ENCODE assay signal across 27 mouse cellular contexts in genomic region chr16:43397629-43398323, GRCm38 (mm10).
DNase-seq lines count a peak whose midpoint lies in the region; ATAC-seq and TF ChIP-seq lines count a peak whose summit lies in the region.
"Had no signal": no experiment of that assay in that cellular context is flagged by ENCODE, and none has a peak within 500 bp of the region (broad histone marks: within the 10 kb centered on the region; RNA-seq: fewer than 3 reads in every experiment).

No protein-coding gene starts in this region.

- dilution Hi-C loops in CH12.LX (cut with MboI; ENCODE audit: extremely low pct_ligation_motif_present, extremely low pct_unique_long_range_greater_than_20kb, low sequenced_read_pairs) = no loop called here

- H3K27me3 ChIP-seq in intestine, embryonic 16.5 days (replicated peaks; ENCODE audit: control insufficient read depth, insufficient read depth, low read length) = no peaks in the 10 kb centered on the region
- H3K27me3 ChIP-seq in intestine, embryonic 15.5 days (replicated peaks) = no peaks in the 10 kb centered on the region
- no peaks in the 10 kb centered on the region for H3K27me3 ChIP-seq in CH12.LX (replicated peaks)
- H3K27me3 ChIP-seq in intestine, postnatal 0 days (replicated peaks; ENCODE audit: control insufficient read depth, insufficient read depth, low read length) = no peaks in the 10 kb centered on the region
- H3K27me3 ChIP-seq: embryonic facial prominence, embryonic 12.5 days; forebrain, embryonic 15.5 days; heart, embryonic 15.5 days; hindbrain, embryonic 13.5 days; limb, embryonic 13.5 days; lung, embryonic 15.5 days; midbrain, embryonic 15.5 days; neural tube, embryonic 15.5 days had no signal

- no peak; the same call in 1 of the 2 replicates for TF ChIP-seq EP300 in CH12.LX (IDR thresholded peaks at IDR 0.05; ENCODE audit: low read length)

- no peak overlapping the region for H3K9ac ChIP-seq in intestine, embryonic 16.5 days (ENCODE audit: low read depth, low read length)
- no peak overlapping the region for H3K9ac ChIP-seq in intestine, embryonic 15.5 days
- H3K9ac ChIP-seq in CH12.LX (ENCODE audit: insufficient read depth, low read depth) = peak overlapping the region; percentile 46
- no peak overlapping the region for H3K9ac ChIP-seq in intestine, postnatal 0 days (ENCODE audit: low read depth, low read length)
- H3K9ac ChIP-seq: embryonic facial prominence, embryonic 12.5 days; forebrain, embryonic 15.5 days; heart, embryonic 15.5 days; hindbrain, embryonic 13.5 days; limb, embryonic 13.5 days; liver, embryonic 14.5 days; lung, embryonic 15.5 days; midbrain, embryonic 15.5 days; neural tube, embryonic 15.5 days had no signal

- H3K79me2 ChIP-seq in CH12.LX (replicated peaks; ENCODE audit: control insufficient read depth, extremely low read depth, insufficient read depth, poor library complexity, severe bottlenecking) = peaks cover 16% of the 10 kb centered on the region

- ATAC-seq in intestine, embryonic 16.5 days = peak; percentile 46; the same call in 1 of the 2 replicates
- ATAC-seq in intestine, embryonic 15.5 days = no peak
- peak; percentile 80 for ATAC-seq in intestine, postnatal 0 days
- ATAC-seq: forebrain, embryonic 15.5 days; midbrain, embryonic 15.5 days had no signal

- TF ChIP-seq RAD21 in CH12.LX (IDR thresholded peaks at IDR 0.05; ENCODE audit: low read depth, low read length) = no peak

- TF ChIP-seq POLR2A in CH12.LX (IDR thresholded peaks at IDR 0.05; ENCODE audit: low read depth, low read length) = no peak; the same call in none of the 2 replicates

- no peaks in the 10 kb centered on the region for H3K9me3 ChIP-seq in intestine, embryonic 16.5 days (ENCODE audit: control insufficient read depth, low read length)
- no peaks in the 10 kb centered on the region for H3K9me3 ChIP-seq in intestine, embryonic 15.5 days
- no peaks in the 10 kb centered on the region for H3K9me3 ChIP-seq in CH12.LX (replicated peaks; ENCODE audit: low read length)
- no peaks in the 10 kb centered on the region for H3K9me3 ChIP-seq in intestine, postnatal 0 days (ENCODE audit: control insufficient read depth)
- H3K9me3 ChIP-seq: embryonic facial prominence, embryonic 12.5 days; forebrain, embryonic 10.5 days; forebrain, embryonic 15.5 days; heart, embryonic 10.5 days; heart, embryonic 15.5 days; hindbrain, embryonic 13.5 days; limb, embryonic 13.5 days; lung, embryonic 15.5 days; midbrain, embryonic 10.5 days; midbrain, embryonic 15.5 days; neural tube, embryonic 15.5 days had no signal

- no peak overlapping the region for H3K4me2 ChIP-seq in intestine, embryonic 16.5 days (ENCODE audit: low read depth, low read length)
- H3K4me2 ChIP-seq in intestine, embryonic 15.5 days (replicated peaks) = no peak overlapping the region
- H3K4me2 ChIP-seq in CH12.LX (ENCODE audit: insufficient read depth, low read depth, poor library complexity, severe bottlenecking) = peak overlapping the region; percentile 97
- H3K4me2 ChIP-seq in intestine, postnatal 0 days (replicated peaks; ENCODE audit: low read depth) = no peak overlapping the region
- H3K4me2 ChIP-seq: embryonic facial prominence, embryonic 12.5 days; forebrain, embryonic 15.5 days; heart, embryonic 15.5 days; hindbrain, embryonic 13.5 days; limb, embryonic 13.5 days; lung, embryonic 15.5 days; midbrain, embryonic 15.5 days; neural tube, embryonic 15.5 days had no signal

- no peak for TF ChIP-seq CTCF in CH12.LX (conservative IDR thresholded peaks at IDR 0.05 in 1 of 2, IDR thresholded peaks at IDR 0.05 in 1 of 2; ENCODE audit: low read depth in 2 of 2, low read length in 2 of 2)
- TF ChIP-seq CTCF in intestine, postnatal 0 days (IDR thresholded peaks at IDR 0.05; ENCODE audit: low read depth) = no peak

- no peaks in the 10 kb centered on the region for H3K4me1 ChIP-seq in intestine, embryonic 16.5 days (ENCODE audit: control insufficient read depth, insufficient read depth, low read length)
- no peaks in the 10 kb centered on the region for H3K4me1 ChIP-seq in intestine, embryonic 15.5 days (replicated peaks)
- peaks cover 12 to 55% of the 10 kb centered on the region in 2 experiments for H3K4me1 ChIP-seq in CH12.LX (ENCODE audit: control insufficient read depth in 1 of 2, insufficient read depth in 2 of 2)
- H3K4me1 ChIP-seq in intestine, postnatal 0 days (replicated peaks; ENCODE audit: control insufficient read depth, insufficient read depth, low read length) = no peaks in the 10 kb centered on the region
- H3K4me1 ChIP-seq: embryonic facial prominence, embryonic 12.5 days; forebrain, embryonic 10.5 days; forebrain, embryonic 15.5 days; hindbrain, embryonic 13.5 days; lung, embryonic 15.5 days; midbrain, embryonic 10.5 days; midbrain, embryonic 15.5 days; neural tube, embryonic 15.5 days had no signal

- in situ Hi-C loops in CH12.LX (cut with MboI; ENCODE audit: low pct_ligation_motif_present, low pct_unique_long_range_greater_than_20kb, low sequenced_read_pairs) = loop anchor here (10.0 to 25.0 kb wide), 3 partner anchors 117 to 415 kb away; no protein-coding TSS in a partner anchor

- WGBS in intestine, embryonic 16.5 days = 78% methylated on average over 3 of the region's 3 CpGs
- WGBS in intestine, embryonic 15.5 days = 70% methylated on average over 3 of the region's 3 CpGs
- WGBS in intestine, postnatal 0 days = 51% methylated on average over 3 of the region's 3 CpGs

- no peak overlapping the region for H3K4me3 ChIP-seq in intestine, embryonic 16.5 days (ENCODE audit: low read length)
- H3K4me3 ChIP-seq in intestine, embryonic 15.5 days (replicated peaks) = no peak overlapping the region
- H3K4me3 ChIP-seq in CH12.LX (replicated peaks in 1 of 3; ENCODE audit: low read depth in 2 of 3, low read length in 2 of 3, poor library complexity in 1 of 3) = peak overlapping the region in 1 of 3 experiments; percentile 4
- H3K4me3 ChIP-seq in intestine, postnatal 0 days (ENCODE audit: low read depth, low read length) = no peak overlapping the region
- H3K4me3 ChIP-seq: embryonic facial prominence, embryonic 12.5 days; forebrain, embryonic 10.5 days; forebrain, embryonic 15.5 days; heart, embryonic 10.5 days; heart, embryonic 15.5 days; hindbrain, embryonic 13.5 days; limb, embryonic 13.5 days; lung, embryonic 15.5 days; midbrain, embryonic 10.5 days; midbrain, embryonic 15.5 days; neural tube, embryonic 15.5 days had no signal

- DNase-seq in lung, postnatal 25 days (ENCODE audit: low spot score) = peak; percentile 34
- no peak for DNase-seq in lung, postnatal 14 days
- DNase-seq in CH12.LX (ENCODE audit: extremely low read depth) = no peak
- DNase-seq in testis, postnatal 10 days (ENCODE audit: low spot score) = no peak
- DNase-seq: cerebellum, adult 8-10 months; cerebellum, postnatal 25 days; heart, postnatal 36 days; kidney, adult 18-20 months; right cerebral cortex, postnatal 25 days; thymus, adult 2 months; thymus, postnatal 36 days had no signal

- H3K27ac ChIP-seq in intestine, embryonic 16.5 days (ENCODE audit: low read length) = no peak overlapping the region
- H3K27ac ChIP-seq in intestine, embryonic 15.5 days = no peak overlapping the region
- H3K27ac ChIP-seq in CH12.LX (ENCODE audit: insufficient read depth, low read depth) = peak overlapping the region; percentile 82
- no peak overlapping the region for H3K27ac ChIP-seq in intestine, postnatal 0 days (ENCODE audit: low read depth, low read length)
- H3K27ac ChIP-seq: embryonic facial prominence, embryonic 12.5 days; forebrain, embryonic 10.5 days; forebrain, embryonic 15.5 days; heart, embryonic 10.5 days; heart, embryonic 15.5 days; hindbrain, embryonic 13.5 days; limb, embryonic 13.5 days; liver, embryonic 14.5 days; lung, embryonic 15.5 days; midbrain, embryonic 10.5 days; midbrain, embryonic 15.5 days; neural tube, embryonic 15.5 days; stomach, postnatal 0 days had no signal

- H3K36me3 ChIP-seq in intestine, embryonic 16.5 days (ENCODE audit: control insufficient read depth, insufficient read depth, low read length) = no peaks in the 10 kb centered on the region
- H3K36me3 ChIP-seq in intestine, embryonic 15.5 days = no peaks in the 10 kb centered on the region
- peaks cover 0 to 5% of the 10 kb centered on the region in 2 experiments for H3K36me3 ChIP-seq in CH12.LX (replicated peaks in 1 of 2; ENCODE audit: control insufficient read depth in 1 of 2, insufficient read depth in 1 of 2, low read length in 1 of 2)
- no peaks in the 10 kb centered on the region for H3K36me3 ChIP-seq in intestine, postnatal 0 days (ENCODE audit: control insufficient read depth, insufficient read depth)
- H3K36me3 ChIP-seq: embryonic facial prominence, embryonic 12.5 days; forebrain, embryonic 10.5 days; forebrain, embryonic 15.5 days; heart, embryonic 10.5 days; heart, embryonic 15.5 days; hindbrain, embryonic 13.5 days; limb, embryonic 13.5 days; lung, embryonic 15.5 days; midbrain, embryonic 10.5 days; midbrain, embryonic 15.5 days; neural tube, embryonic 15.5 days had no signal

TF ChIP-seq in CH12.LX, 34 proteins besides CTCF, POLR2A, EP300 and RAD21 (continues in another document):
- TF ChIP-seq ZKSCAN1 (IDR thresholded peaks at IDR 0.05; ENCODE audit: borderline replicate concordance, low read depth, low read length) = no peak
- peak; percentile 20; the same call in 1 of the 2 replicates for TF ChIP-seq SIN3A (IDR thresholded peaks at IDR 0.05; ENCODE audit: low read length)
- TF ChIP-seq ZMIZ1 (IDR thresholded peaks at IDR 0.05; ENCODE audit: low read depth, low read length) = no peak
- 0 out of 2 replicates have a peak, but pooled peaks have one; percentile 13 for TF ChIP-seq MAX (IDR thresholded peaks at IDR 0.05; ENCODE audit: low read length)
- TF ChIP-seq MAFK (IDR thresholded peaks at IDR 0.05; ENCODE audit: insufficient replicate concordance, low read length) = no peak
- TF ChIP-seq MAZ (IDR thresholded peaks at IDR 0.05; ENCODE audit: low read depth, low read length) = 0 out of 2 replicates have a peak, but pooled peaks have one; percentile 1
- no peak for TF ChIP-seq ZNF384 (IDR thresholded peaks at IDR 0.05; ENCODE audit: low read depth, low read length)
- TF ChIP-seq MXI1 (IDR thresholded peaks at IDR 0.05; ENCODE audit: low read depth, low read length) = no peak
- 0 out of 2 replicates have a peak, but pooled peaks have one; percentile 15 for TF ChIP-seq TCF12 (IDR thresholded peaks at IDR 0.05; ENCODE audit: low read depth, low read length)
- TF ChIP-seq USF2 (conservative IDR thresholded peaks at IDR 0.05; ENCODE audit: low read depth, low read length) = no peak
- peak; percentile 18; the same call in 1 of the 2 replicates for TF ChIP-seq POLR2AphosphoS2 (IDR thresholded peaks at IDR 0.05; ENCODE audit: low read depth, low read length)
- no peak for TF ChIP-seq KAT2A (IDR thresholded peaks at IDR 0.05; ENCODE audit: insufficient replicate concordance, low read length)
- TF ChIP-seq SMC3 (IDR thresholded peaks at IDR 0.05; ENCODE audit: low read depth, low read length) = no peak
- no peak for TF ChIP-seq BHLHE40 (IDR thresholded peaks at IDR 0.05; ENCODE audit: low read depth, low read length)
- no peak for TF ChIP-seq GABPA (IDR thresholded peaks at IDR 0.05; ENCODE audit: insufficient replicate concordance, low read depth, low read length)
- TF ChIP-seq JUN (IDR thresholded peaks at IDR 0.05; ENCODE audit: insufficient read depth, low read depth, low read length) = no peak
